In the genomic region with DNA sequence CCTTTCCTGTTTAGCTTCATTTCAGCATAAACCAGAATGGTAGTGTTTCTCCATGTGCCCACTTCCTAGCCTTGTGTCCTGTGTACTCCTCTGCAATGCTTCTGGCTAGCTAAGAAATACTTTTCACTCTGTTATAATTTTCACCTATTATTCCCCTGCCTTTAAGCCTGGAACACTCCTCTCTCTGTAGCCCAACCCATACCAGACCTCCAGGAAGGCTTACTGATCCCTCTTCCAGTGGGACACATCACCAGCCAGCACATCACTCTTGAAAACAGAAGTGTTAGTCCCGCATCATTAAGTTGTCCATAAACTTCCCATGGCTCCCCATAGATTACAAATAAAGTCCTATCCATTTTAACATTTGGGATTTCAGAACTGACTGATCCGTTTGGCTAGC, we compare ENCODE assay signal across 21 mouse cellular contexts.
DNase-seq lines count a peak whose midpoint lies in the region; ATAC-seq lines count a peak whose summit lies in the region.
"Had no signal": no experiment of that assay in that cellular context is flagged by ENCODE, and none has a peak within 500 bp of the region (broad histone marks: within the 10 kb centered on the region; RNA-seq: fewer than 3 reads in every experiment).

No protein-coding gene starts in this region.

- no peak for DNase-seq in embryonic facial prominence, embryonic 10.5 days (ENCODE audit: low spot score)
- no peak for DNase-seq in neural tube, embryonic 10.5 days (ENCODE audit: extremely low spot score, low spot score)
- DNase-seq: adrenal gland, adult 2 months; adrenal gland, adult 8-10 months; adrenal gland, postnatal 10 days; adrenal gland, postnatal 14 days; adrenal gland, postnatal 25 days; adrenal gland, postnatal 36 days; B cell, adult 2 months; cerebellum, adult 11 months; cerebellum, adult 11-12 months; cerebellum, adult 18-20 months had no signal

- H3K27ac ChIP-seq in embryonic facial prominence, embryonic 12.5 days, result no peak overlapping the region
- H3K27ac ChIP-seq in embryonic facial prominence, embryonic 10.5 days (replicated peaks), result no peak overlapping the region
- no peak overlapping the region for H3K27ac ChIP-seq in neural tube, embryonic 13.5 days (replicated peaks)
- no peak overlapping the region for H3K27ac ChIP-seq in neural tube, embryonic 15.5 days (replicated peaks)
- no peak overlapping the region for H3K27ac ChIP-seq in neural tube, embryonic 14.5 days (ENCODE audit: low read depth, low read length)

- 0 out of 2 replicates have a peak, but pooled peaks have one; percentile 50 for ATAC-seq in embryonic facial prominence, embryonic 12.5 days (ENCODE audit: insufficient number of reproducible peaks, insufficient read depth, low FRiP score, low TSS enrichment)
- ATAC-seq in neural tube, embryonic 13.5 days (ENCODE audit: low read depth), result peak; percentile 60
- no peak for ATAC-seq in neural tube, embryonic 15.5 days (ENCODE audit: low FRiP score)
- peak; percentile 56; the same call in 1 of the 2 replicates for ATAC-seq in neural tube, embryonic 14.5 days (ENCODE audit: low read depth)
- ATAC-seq: activated CD4-positive, CD25-positive, alpha-beta regulatory T cell, adult 4 months; CD4-positive, CD25-positive, alpha-beta regulatory T cell, adult 4 months; Patski had no signal

- no peak overlapping the region for H3K9ac ChIP-seq in embryonic facial prominence, embryonic 12.5 days
- H3K9ac ChIP-seq in neural tube, embryonic 13.5 days, result no peak overlapping the region
- H3K9ac ChIP-seq in neural tube, embryonic 15.5 days (replicated peaks), result no peak overlapping the region
- no peak overlapping the region for H3K9ac ChIP-seq in neural tube, embryonic 14.5 days (replicated peaks; ENCODE audit: low read depth, low read length)

- no peaks in the 10 kb centered on the region for H3K27me3 ChIP-seq in embryonic facial prominence, embryonic 12.5 days
- no peaks in the 10 kb centered on the region for H3K27me3 ChIP-seq in embryonic facial prominence, embryonic 10.5 days (replicated peaks; ENCODE audit: low read depth, poor library complexity, severe bottlenecking)
- H3K27me3 ChIP-seq in neural tube, embryonic 13.5 days, result no peaks in the 10 kb centered on the region
- H3K27me3 ChIP-seq in neural tube, embryonic 15.5 days (replicated peaks), result no peaks in the 10 kb centered on the region
- H3K27me3 ChIP-seq in neural tube, embryonic 14.5 days (ENCODE audit: control insufficient read depth, insufficient read depth, low read length), result no peaks in the 10 kb centered on the region
- H3K27me3 ChIP-seq: CH12.LX, Patski had no signal

- H3K4me1 ChIP-seq in embryonic facial prominence, embryonic 12.5 days, result no peaks in the 10 kb centered on the region
- H3K4me1 ChIP-seq in embryonic facial prominence, embryonic 10.5 days, result no peaks in the 10 kb centered on the region
- no peaks in the 10 kb centered on the region for H3K4me1 ChIP-seq in neural tube, embryonic 13.5 days (replicated peaks)
- H3K4me1 ChIP-seq in neural tube, embryonic 15.5 days, result no peaks in the 10 kb centered on the region
- no peaks in the 10 kb centered on the region for H3K4me1 ChIP-seq in neural tube, embryonic 14.5 days (ENCODE audit: control insufficient read depth, insufficient read depth, low read length)

- H3K36me3 ChIP-seq in embryonic facial prominence, embryonic 12.5 days, result no peaks in the 10 kb centered on the region
- 0 out of 2 replicates have a peak, but pooled peaks cover 4% of the 10 kb centered on the region for H3K36me3 ChIP-seq in embryonic facial prominence, embryonic 10.5 days (replicated peaks)
- H3K36me3 ChIP-seq in neural tube, embryonic 13.5 days, result no peaks in the 10 kb centered on the region
- 0 out of 2 replicates have a peak, but pooled peaks cover 3% of the 10 kb centered on the region for H3K36me3 ChIP-seq in neural tube, embryonic 15.5 days
- no peaks in the 10 kb centered on the region for H3K36me3 ChIP-seq in neural tube, embryonic 14.5 days (ENCODE audit: control insufficient read depth, insufficient read depth, low read length)
- H3K36me3 ChIP-seq: G1E had no signal

- H3K4me3 ChIP-seq in embryonic facial prominence, embryonic 12.5 days, result no peak overlapping the region
- H3K4me3 ChIP-seq in embryonic facial prominence, embryonic 10.5 days, result no peak overlapping the region
- no peak overlapping the region for H3K4me3 ChIP-seq in neural tube, embryonic 13.5 days
- H3K4me3 ChIP-seq in neural tube, embryonic 15.5 days (replicated peaks), result no peak overlapping the region
- H3K4me3 ChIP-seq in neural tube, embryonic 14.5 days (ENCODE audit: low read depth, low read length), result no peak overlapping the region

- H3K9me3 ChIP-seq in embryonic facial prominence, embryonic 12.5 days, result no peaks in the 10 kb centered on the region
- no peaks in the 10 kb centered on the region for H3K9me3 ChIP-seq in embryonic facial prominence, embryonic 10.5 days
- H3K9me3 ChIP-seq in neural tube, embryonic 13.5 days, result no peaks in the 10 kb centered on the region
- no peaks in the 10 kb centered on the region for H3K9me3 ChIP-seq in neural tube, embryonic 15.5 days (replicated peaks)
- H3K9me3 ChIP-seq in neural tube, embryonic 14.5 days (ENCODE audit: control insufficient read depth, low read length), result no peaks in the 10 kb centered on the region
- H3K9me3 ChIP-seq: G1E had no signal

- H3K4me2 ChIP-seq in embryonic facial prominence, embryonic 12.5 days (replicated peaks), result no peak overlapping the region
- no peak overlapping the region for H3K4me2 ChIP-seq in neural tube, embryonic 13.5 days
- no peak overlapping the region for H3K4me2 ChIP-seq in neural tube, embryonic 15.5 days
- no peak overlapping the region for H3K4me2 ChIP-seq in neural tube, embryonic 14.5 days (ENCODE audit: low read depth, low read length)

- 91% methylated on average over 2 of the region's 2 CpGs for WGBS in embryonic facial prominence, embryonic 12.5 days
- 87% methylated on average over 2 of the region's 2 CpGs for WGBS in embryonic facial prominence, embryonic 10.5 days
- WGBS in neural tube, embryonic 13.5 days, result 54% methylated on average over 2 of the region's 2 CpGs
- WGBS in neural tube, embryonic 15.5 days, result 49% methylated on average over 2 of the region's 2 CpGs
- WGBS in neural tube, embryonic 14.5 days, result 59% methylated on average over 2 of the region's 2 CpGs
